Mouse (Mus musculus) embryonic fibroblast, embryonic 13.5 days (primary cell): Measurements from ENCODE around the gene Gpc3.

Experiments
- CTCF ChIP-seq: IDR thresholded peaks from 2 replicates; pipeline ENCODE4 v1.5.1; 2011; ENCODE audit warnings: mild to moderate bottlenecking, control low read depth, low read length, moderate library complexity, borderline replicate concordance; ENCODE audit not compliant: insufficient read depth
- POLR2A ChIP-seq: IDR thresholded peaks from 2 replicates; pipeline ENCODE4 v1.6.1; 2011; ENCODE audit warnings: low read depth, mild to moderate bottlenecking, control low read depth, low read length, moderate library complexity

- no peak for TF ChIP-seq CTCF
- no peak for TF ChIP-seq POLR2A
These were observed 19.1 kb upstream of the Gpc3 start for GRCm38 (mm10) chrX:52632688-52633324.
